Mouse (Mus musculus): ENCODE results near the gene Tmem120a. TPM values are rescaled to one million over a fixed set of nuclear protein-coding genes. Genes with fewer than 3 reads are reported as not detected.

The Tmem120a gene
- polyA plus RNA-seq, 1 experiment: 14.4 TPM

DNA sequence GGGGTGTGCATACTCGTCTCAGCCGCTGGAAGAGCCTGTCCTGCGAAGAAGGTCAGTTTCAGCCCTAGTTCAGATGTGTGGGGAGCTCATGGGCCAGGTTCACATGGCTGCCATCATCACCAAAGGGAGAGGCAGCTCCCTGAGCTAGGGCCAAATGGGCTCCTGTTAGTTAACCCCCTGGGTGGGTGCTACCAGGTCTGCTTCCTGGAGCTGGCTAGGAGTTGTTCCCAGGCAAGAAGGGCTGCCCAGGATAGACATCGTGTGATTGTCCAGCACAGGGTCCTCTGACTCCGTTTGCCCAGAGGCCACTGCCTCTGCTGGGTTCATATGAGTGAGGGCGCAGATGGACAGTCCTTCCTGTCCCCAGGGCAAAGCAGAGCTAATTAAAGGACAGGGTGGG lies 18.3 kb downstream of the Tmem120a start:
- Histone ChIP-seq H3K4me3 (ENCODE audit: insufficient read depth, low read length) (no peak overlapping the region), H3K27ac (ENCODE audit: insufficient read depth, low read length) (no peak overlapping the region), H3K4me1 (ENCODE audit: control insufficient read depth, insufficient read depth, low read length) (peaks cover 8% of the 10 kb centered on the region)
- TF ChIP-seq POLR2A (IDR thresholded peaks at IDR 0.05; ENCODE audit: extremely low read depth, insufficient read depth, low read length) (no peak), CTCF (IDR thresholded peaks at IDR 0.05; ENCODE audit: extremely low read depth, insufficient read depth, low read length) (no peak)

DNA sequence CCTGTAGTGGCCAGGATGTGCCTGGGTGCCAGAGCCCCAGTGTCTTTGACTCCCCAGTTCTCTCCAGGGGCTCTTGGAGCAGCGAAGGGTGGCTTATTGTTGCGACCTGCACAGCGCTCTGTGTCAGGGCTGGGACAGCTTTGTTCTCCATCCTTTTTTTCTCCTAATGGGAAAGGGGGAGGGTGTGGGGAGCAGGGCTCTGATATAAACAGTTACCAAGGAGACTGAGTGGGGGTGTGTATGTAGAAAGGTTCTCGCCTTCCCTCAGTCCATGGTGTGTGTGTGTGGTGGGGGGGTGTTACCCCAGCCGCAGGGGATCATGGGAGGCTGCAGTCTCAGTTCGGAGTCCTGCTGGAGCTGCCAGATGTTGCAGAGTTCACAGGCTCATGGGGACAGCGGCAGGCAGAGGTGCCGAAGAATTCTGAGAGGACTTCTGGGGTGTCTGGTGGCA lies 18.8 kb downstream of the Tmem120a start:
- no peak for TF ChIP-seq CTCF (IDR thresholded peaks at IDR 0.05; ENCODE audit: extremely low read depth, insufficient read depth, low read length)
- no peak for TF ChIP-seq POLR2A (IDR thresholded peaks at IDR 0.05; ENCODE audit: extremely low read depth, insufficient read depth, low read length)
- H3K4me3 ChIP-seq (ENCODE audit: insufficient read depth, low read length): no peak overlapping the region
- 0 out of 2 replicates have a peak overlapping the region, but pooled peaks have one; percentile 33 for H3K27ac ChIP-seq (ENCODE audit: insufficient read depth, low read length)
- peaks cover 8% of the 10 kb centered on the region for H3K4me1 ChIP-seq (ENCODE audit: control insufficient read depth, insufficient read depth, low read length)

DNA sequence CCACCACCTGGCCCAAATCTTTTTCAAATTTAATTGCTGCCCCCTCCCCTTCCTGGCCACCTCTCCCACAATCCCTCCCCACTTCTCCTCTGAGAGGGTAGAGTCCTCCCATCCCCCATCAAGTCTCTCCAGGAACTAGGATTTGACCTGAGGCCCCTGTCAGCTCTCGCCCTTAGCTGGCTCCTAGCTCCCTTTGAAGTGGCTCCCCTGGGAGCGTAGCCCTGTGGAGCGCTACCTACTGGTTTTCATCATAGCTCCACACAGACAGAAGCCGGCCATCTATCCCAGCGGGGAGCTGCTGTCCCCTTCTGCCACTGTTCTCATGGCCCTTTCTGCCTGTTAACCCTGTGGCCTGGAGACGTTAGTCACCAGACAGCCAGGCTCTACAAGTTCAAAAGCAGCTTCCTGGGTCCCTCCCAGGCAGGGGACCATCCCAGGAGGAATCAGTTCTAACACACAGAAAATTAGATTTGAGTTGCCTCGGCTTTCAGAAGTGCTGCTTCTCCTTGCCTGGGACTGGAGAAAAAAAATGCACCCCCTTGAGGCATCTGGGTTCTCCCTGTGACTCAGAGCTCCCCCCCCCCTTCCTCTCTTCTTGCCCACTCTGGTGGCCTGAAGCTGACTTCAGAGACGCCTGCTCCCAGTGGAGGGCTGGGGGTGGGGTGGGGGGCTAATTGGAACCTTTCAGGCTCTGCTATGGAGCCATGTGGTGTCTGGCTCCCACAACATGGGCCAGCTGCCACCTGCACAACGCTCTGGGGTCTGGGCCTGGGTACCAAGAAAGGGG lies 19.5 kb downstream of the Tmem120a start:
- Histone ChIP-seq H3K4me3 (ENCODE audit: insufficient read depth, low read length) (no peak overlapping the region), H3K4me1 (ENCODE audit: control insufficient read depth, insufficient read depth, low read length) (peaks cover 8% of the 10 kb centered on the region), H3K27ac (ENCODE audit: insufficient read depth, low read length) (0 out of 2 replicates have a peak overlapping the region, but pooled peaks have one; percentile 33)
- TF ChIP-seq CTCF (IDR thresholded peaks at IDR 0.05; ENCODE audit: extremely low read depth, insufficient read depth, low read length): no peak
- no peak for TF ChIP-seq POLR2A (IDR thresholded peaks at IDR 0.05; ENCODE audit: extremely low read depth, insufficient read depth, low read length)

DNA sequence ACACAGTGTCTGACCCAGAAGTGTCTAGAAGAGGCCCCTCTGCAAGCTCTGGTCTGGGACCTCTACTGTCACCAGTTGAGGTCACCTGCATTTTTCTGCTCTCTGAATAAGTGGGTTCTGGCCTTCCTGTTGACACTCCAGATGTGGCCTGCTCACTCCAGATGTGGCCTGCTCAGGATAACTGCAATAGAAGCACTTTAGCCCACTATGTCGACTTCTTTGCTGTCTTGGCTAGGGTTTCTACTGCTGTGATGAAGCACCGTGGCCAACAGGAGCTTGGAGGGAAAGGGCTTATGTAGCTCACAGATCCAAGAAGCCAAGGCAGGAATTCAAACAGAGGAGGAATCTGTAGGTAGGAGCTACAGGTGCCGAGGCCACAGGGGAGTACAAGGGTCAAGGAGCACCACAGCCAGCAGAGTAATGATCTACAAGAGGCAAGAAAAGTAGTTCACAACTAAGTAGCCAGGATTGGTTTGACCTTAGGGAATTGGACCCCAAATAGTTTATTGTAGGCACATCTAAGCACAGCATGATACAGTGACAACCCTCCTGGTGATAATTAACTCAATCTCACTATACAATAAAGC lies 21.0 kb downstream of the Tmem120a start:
- H3K27ac ChIP-seq (ENCODE audit: insufficient read depth, low read length): no peak overlapping the region
- no peak overlapping the region for H3K4me3 ChIP-seq (ENCODE audit: insufficient read depth, low read length)
- H3K4me1 ChIP-seq (ENCODE audit: control insufficient read depth, insufficient read depth, low read length): peaks cover 8% of the 10 kb centered on the region
- TF ChIP-seq POLR2A (IDR thresholded peaks at IDR 0.05; ENCODE audit: extremely low read depth, insufficient read depth, low read length) (no peak), CTCF (IDR thresholded peaks at IDR 0.05; ENCODE audit: extremely low read depth, insufficient read depth, low read length) (no peak)

DNA sequence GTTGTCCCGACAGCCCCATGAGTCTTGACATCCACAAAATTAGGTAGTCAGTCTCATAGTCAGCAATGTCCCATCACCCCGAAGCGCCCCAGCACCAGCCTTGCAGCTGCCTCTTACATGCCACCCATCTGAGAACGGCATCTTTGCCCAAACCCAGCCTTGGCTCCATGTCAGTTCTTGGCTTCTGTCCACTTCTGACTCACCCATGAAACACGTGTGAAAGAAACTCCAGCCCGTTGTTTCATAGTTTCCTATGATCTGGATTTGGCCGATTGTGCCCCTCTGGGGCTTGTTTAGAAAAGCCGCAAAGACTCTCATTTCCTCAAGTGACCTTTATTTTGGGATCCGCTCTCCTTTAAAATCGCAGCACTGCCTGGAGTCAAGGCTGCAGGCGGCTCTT lies 22.1 kb downstream of the Tmem120a start:
- TF ChIP-seq CTCF (IDR thresholded peaks at IDR 0.05; ENCODE audit: extremely low read depth, insufficient read depth, low read length) (no peak), POLR2A (IDR thresholded peaks at IDR 0.05; ENCODE audit: extremely low read depth, insufficient read depth, low read length) (no peak)
- no peak overlapping the region for H3K4me3 ChIP-seq (ENCODE audit: insufficient read depth, low read length)
- no peak overlapping the region for H3K27ac ChIP-seq (ENCODE audit: insufficient read depth, low read length)
- H3K4me1 ChIP-seq (ENCODE audit: control insufficient read depth, insufficient read depth, low read length): peaks cover 8% of the 10 kb centered on the region

DNA sequence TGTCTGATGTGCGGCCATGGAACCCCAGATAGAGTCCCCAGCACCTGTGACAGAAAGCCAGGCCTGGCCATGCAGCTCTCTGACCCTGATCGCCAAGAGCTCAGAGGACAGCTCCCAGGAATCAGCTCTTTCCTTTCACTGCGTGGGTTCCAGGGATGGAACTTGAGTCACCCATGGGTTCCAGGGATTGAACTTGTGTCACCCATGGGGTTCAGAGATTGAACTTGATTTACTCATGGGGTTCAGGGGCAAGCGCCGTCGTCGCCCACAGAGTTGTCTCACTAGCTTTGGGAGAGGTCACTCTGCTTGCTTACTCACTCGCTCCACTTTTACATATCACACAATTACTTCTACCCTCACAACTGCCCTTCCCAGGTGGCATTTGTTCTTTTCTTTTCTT lies 23.2 kb downstream of the Tmem120a start:
- H3K4me3 ChIP-seq (ENCODE audit: insufficient read depth, low read length): no peak overlapping the region
- peaks cover 8% of the 10 kb centered on the region for H3K4me1 ChIP-seq (ENCODE audit: control insufficient read depth, insufficient read depth, low read length)
- no peak for TF ChIP-seq POLR2A (IDR thresholded peaks at IDR 0.05; ENCODE audit: extremely low read depth, insufficient read depth, low read length)
- no peak for TF ChIP-seq CTCF (IDR thresholded peaks at IDR 0.05; ENCODE audit: extremely low read depth, insufficient read depth, low read length)
- no peak overlapping the region for H3K27ac ChIP-seq (ENCODE audit: insufficient read depth, low read length)

DNA sequence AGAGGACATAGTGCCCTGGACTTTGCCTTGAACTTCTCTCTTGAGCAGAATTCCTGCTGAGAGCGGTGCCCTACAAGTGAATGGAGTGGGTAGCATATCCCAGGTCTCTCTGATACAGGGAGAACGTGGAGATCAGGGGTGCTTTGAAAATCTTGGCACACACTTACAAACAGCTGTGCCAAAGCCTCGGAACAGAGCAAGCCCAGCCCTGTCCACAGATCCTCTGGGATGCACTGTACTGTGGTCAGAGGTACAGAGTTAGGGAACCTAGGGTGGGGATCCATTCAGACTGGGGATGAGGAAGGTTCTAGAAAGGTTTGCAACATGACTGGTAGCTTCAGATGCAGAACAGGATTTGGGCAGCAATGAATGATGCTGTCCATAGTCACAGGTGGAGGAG lies 24.1 kb downstream of the Tmem120a start:
- TF ChIP-seq CTCF (IDR thresholded peaks at IDR 0.05; ENCODE audit: extremely low read depth, insufficient read depth, low read length): no peak
- no peak for TF ChIP-seq POLR2A (IDR thresholded peaks at IDR 0.05; ENCODE audit: extremely low read depth, insufficient read depth, low read length)
- H3K4me3 ChIP-seq (ENCODE audit: insufficient read depth, low read length): no peak overlapping the region
- no peak overlapping the region for H3K27ac ChIP-seq (ENCODE audit: insufficient read depth, low read length)
- H3K4me1 ChIP-seq (ENCODE audit: control insufficient read depth, insufficient read depth, low read length): peaks cover 5% of the 10 kb centered on the region

DNA sequence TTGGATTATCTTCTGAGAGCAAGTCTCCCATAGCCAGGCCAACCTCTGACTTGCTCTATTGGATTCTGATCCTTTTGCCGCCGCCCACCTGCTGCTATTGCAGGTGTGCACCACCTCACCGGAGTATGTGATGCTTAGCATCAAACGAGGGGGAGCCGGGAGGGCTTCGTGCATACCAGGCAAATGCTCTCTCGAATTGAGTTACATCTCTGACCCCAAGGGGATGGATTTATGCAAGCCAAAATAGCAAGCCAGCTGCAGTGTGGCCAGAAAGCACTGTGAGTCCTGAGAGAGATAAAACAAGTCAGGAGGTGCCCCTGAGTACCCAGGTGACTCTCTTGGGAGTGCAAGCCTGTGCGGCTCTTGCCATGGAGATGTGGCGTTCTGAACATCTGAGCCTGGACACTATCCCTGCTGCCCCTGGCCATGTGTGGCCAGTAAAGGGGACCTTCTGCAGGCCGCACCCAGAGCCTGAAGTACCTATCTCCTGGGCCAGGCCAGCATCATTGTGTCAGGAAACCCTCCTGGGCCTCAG lies 24.6 kb downstream of the Tmem120a start:
- peaks cover 4% of the 10 kb centered on the region for H3K4me1 ChIP-seq (ENCODE audit: control insufficient read depth, insufficient read depth, low read length)
- no peak overlapping the region for H3K27ac ChIP-seq (ENCODE audit: insufficient read depth, low read length)
- TF ChIP-seq CTCF (IDR thresholded peaks at IDR 0.05; ENCODE audit: extremely low read depth, insufficient read depth, low read length) (no peak), POLR2A (IDR thresholded peaks at IDR 0.05; ENCODE audit: extremely low read depth, insufficient read depth, low read length) (no peak)
- no peak overlapping the region for H3K4me3 ChIP-seq (ENCODE audit: insufficient read depth, low read length)

DNA sequence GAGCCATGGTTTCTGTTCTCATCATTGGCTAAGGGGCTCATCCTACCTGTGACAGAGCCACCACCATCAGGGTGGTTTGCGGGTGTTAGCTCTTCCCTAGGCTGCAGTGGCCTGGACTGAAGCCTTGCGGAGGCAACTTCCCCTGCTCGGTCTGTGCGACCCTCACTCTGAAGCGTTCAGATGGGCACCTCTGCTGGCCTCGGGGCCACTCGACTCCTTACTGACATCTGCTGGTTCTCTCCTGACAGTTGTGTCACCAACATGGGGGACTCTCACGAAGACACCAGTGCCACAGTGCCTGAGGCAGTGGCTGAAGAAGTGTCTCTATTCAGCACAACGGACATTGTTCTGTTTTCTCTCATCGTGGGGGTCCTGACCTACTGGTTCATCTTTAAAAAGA lies 28.6 kb downstream of the Tmem120a start:
- Histone ChIP-seq H3K4me3 (ENCODE audit: insufficient read depth, low read length) (no peak overlapping the region), H3K27ac (ENCODE audit: insufficient read depth, low read length) (no peak overlapping the region), H3K4me1 (ENCODE audit: control insufficient read depth, insufficient read depth, low read length) (peaks cover 8% of the 10 kb centered on the region)
- TF ChIP-seq CTCF (IDR thresholded peaks at IDR 0.05; ENCODE audit: extremely low read depth, insufficient read depth, low read length) (peak; percentile 28; the same call in 1 of the 2 replicates), POLR2A (IDR thresholded peaks at IDR 0.05; ENCODE audit: extremely low read depth, insufficient read depth, low read length) (no peak)
